Mouse (Mus musculus) MEL (cell line): ENCODE measurements around the gene Gm10271. TPM values are rescaled to one million over a fixed set of nuclear protein-coding genes. Genes with fewer than 3 reads are reported as not detected.

ENCODE experiments used
- DNase-seq: peaks from one replicate; pipeline ENCODE4 v3.0.0; 2011; ENCODE audit warnings: low read depth, low spot score
- H3K27ac ChIP-seq: 2 replicates; pipeline ENCODE4 v1.5.1; 2012; ENCODE audit warnings: low read depth, mild to moderate bottlenecking, control low read depth, low read length, moderate library complexity; ENCODE audit not compliant: control insufficient read depth
- H3K27me3 ChIP-seq, 2 experiments: fragments of 150-350 bp in 1 of 2; sonication (generic) in 1 of 2; 2 replicates each; pipeline ENCODE4 v1.6.1; 2012; ENCODE audit warnings: low read length in 2 of 2, mild to moderate bottlenecking in 2 of 2, improper control_type of control experiment in 1 of 2, moderate library complexity in 1 of 2; ENCODE audit not compliant: insufficient read depth in 2 of 2, control insufficient read depth in 1 of 2
- H3K36me3 ChIP-seq, 2 experiments: 2 replicates each; pipeline ENCODE4 v1.6.1; 2012 to 2014; ENCODE audit warnings: low read length in 2 of 2, improper control_type of control experiment in 1 of 2, inconsistent platforms in 1 of 2, mild to moderate bottlenecking in 1 of 2; ENCODE audit not compliant: insufficient read depth in 2 of 2, control insufficient read depth in 1 of 2
- H3K4me1 ChIP-seq, 2 experiments: fragments of 150-350 bp in 1 of 2; sonication (generic) in 1 of 2; 2 replicates each; pipeline ENCODE4 v1.6.1; 2012; ENCODE audit warnings: low read length in 2 of 2, improper control_type of control experiment in 1 of 2, mild to moderate bottlenecking in 1 of 2; ENCODE audit not compliant: insufficient read depth in 2 of 2, control insufficient read depth in 1 of 2
- H3K4me3 ChIP-seq, 2 experiments: fragments of 150-350 bp in 1 of 2; sonication (generic) in 1 of 2; 2 replicates each; pipeline ENCODE4 v1.5.1; 2012; ENCODE audit warnings: low read depth in 2 of 2, low read length in 2 of 2, mild to moderate bottlenecking in 2 of 2, moderate library complexity in 2 of 2, control low read depth in 1 of 2, improper control_type of control experiment in 1 of 2; ENCODE audit not compliant: control insufficient read depth in 1 of 2, insufficient read depth in 1 of 2
- H3K79me2 ChIP-seq: 2 replicates; pipeline ENCODE4 v1.6.1; 2012; ENCODE audit warnings: mild to moderate bottlenecking, low read length, moderate library complexity; ENCODE audit not compliant: control insufficient read depth, poor library complexity, insufficient read depth
- H3K9ac ChIP-seq: 2 replicates; pipeline ENCODE4 v1.6.1; 2012; ENCODE audit warnings: low read depth, mild to moderate bottlenecking, control low read depth, low read length, moderate library complexity; ENCODE audit not compliant: control insufficient read depth, poor library complexity, severe bottlenecking
- H3K9me3 ChIP-seq: fragments of 150-350 bp; sonication (generic); replicated peaks from 2 replicates; pipeline ENCODE4 v1.6.1; 2012; ENCODE audit warnings: mild to moderate bottlenecking, low read length, improper control_type of control experiment, moderate library complexity; ENCODE audit not compliant: insufficient read depth
- BHLHE40 ChIP-seq: IDR thresholded peaks from 2 replicates; pipeline ENCODE4 v1.6.1; 2012; ENCODE audit warnings: low read depth, mild to moderate bottlenecking, inconsistent platforms, low read length, improper control_type of control experiment, borderline replicate concordance
- CHD1 ChIP-seq: IDR thresholded peaks from 2 replicates; pipeline ENCODE4 v1.6.1; 2012; ENCODE audit warnings: low read depth, mild to moderate bottlenecking, inconsistent platforms, low read length, improper control_type of control experiment
- CTCF ChIP-seq, 3 experiments: IDR thresholded peaks in 2 of 3; conservative IDR thresholded peaks in 1 of 3; 2 replicates each; pipeline ENCODE4 v1.5.1; 2011 to 2012; ENCODE audit warnings: low read length in 3 of 3, low read depth in 2 of 3, mild to moderate bottlenecking in 2 of 3, improper control_type of control experiment in 1 of 3, inconsistent platforms in 1 of 3, mixed read lengths in 1 of 3, moderate library complexity in 1 of 3; ENCODE audit not compliant: control insufficient read depth in 1 of 3, insufficient read depth in 1 of 3, poor library complexity in 1 of 3, severe bottlenecking in 1 of 3
- E2F4 ChIP-seq: IDR thresholded peaks from 2 replicates; pipeline ENCODE4 v1.6.1; 2011; ENCODE audit warnings: low read depth, low read length, improper control_type of control experiment, borderline replicate concordance
- ELF1 ChIP-seq: IDR thresholded peaks from 2 replicates; pipeline ENCODE4 v1.6.1; 2014; ENCODE audit warnings: low read depth, mild to moderate bottlenecking, inconsistent platforms, low read length, improper control_type of control experiment, moderate library complexity
- ETS1 ChIP-seq: IDR thresholded peaks from 2 replicates; pipeline ENCODE4 v1.6.1; 2012; ENCODE audit warnings: low read depth, mild to moderate bottlenecking, inconsistent platforms, low read length, improper control_type of control experiment, moderate library complexity
- HCFC1 ChIP-seq: IDR thresholded peaks from 2 replicates; pipeline ENCODE4 v1.6.1; 2012; ENCODE audit warnings: low read depth, mild to moderate bottlenecking, inconsistent platforms, low read length, improper control_type of control experiment, moderate library complexity
- MAX ChIP-seq: IDR thresholded peaks from 2 replicates; pipeline ENCODE4 v1.6.1; 2011; ENCODE audit warnings: low read length, improper control_type of control experiment
- MAZ ChIP-seq: IDR thresholded peaks from 2 replicates; pipeline ENCODE4 v1.6.1; 2012; ENCODE audit warnings: low read depth, mild to moderate bottlenecking, inconsistent platforms, low read length, improper control_type of control experiment
- MEF2A ChIP-seq: IDR thresholded peaks from 2 replicates; pipeline ENCODE4 v1.6.1; 2014; ENCODE audit warnings: low read depth, mild to moderate bottlenecking, inconsistent platforms, low read length, improper control_type of control experiment; ENCODE audit not compliant: poor library complexity, insufficient replicate concordance, severe bottlenecking; ENCODE audit errors: extremely low read depth
- NELFE ChIP-seq: IDR thresholded peaks from 2 replicates; pipeline ENCODE4 v1.6.1; 2011; ENCODE audit warnings: low read depth, low read length, improper control_type of control experiment
- POLR2A ChIP-seq, 2 experiments: IDR thresholded peaks; 2 replicates each; pipeline ENCODE4 v1.6.1; 2011 to 2012; ENCODE audit warnings: low read length in 2 of 2, mild to moderate bottlenecking in 2 of 2, control low read depth in 1 of 2, improper control_type of control experiment in 1 of 2, low read depth in 1 of 2, moderate library complexity in 1 of 2; ENCODE audit not compliant: control insufficient read depth in 1 of 2, insufficient read depth in 1 of 2, poor library complexity in 1 of 2
- POLR2AphosphoS2 ChIP-seq: IDR thresholded peaks from 2 replicates; pipeline ENCODE4 v1.6.1; 2011; ENCODE audit warnings: low read length, improper control_type of control experiment
- POLR2AphosphoS5 ChIP-seq: IDR thresholded peaks from 2 replicates; pipeline ENCODE4 v1.6.1; 2012; ENCODE audit warnings: low read depth, borderline replicate concordance, mild to moderate bottlenecking, inconsistent platforms, low read length, moderate library complexity, mixed read lengths
- SIN3A ChIP-seq: IDR thresholded peaks from 2 replicates; pipeline ENCODE4 v1.6.1; 2012; ENCODE audit warnings: low read length, improper control_type of control experiment, inconsistent platforms
- TAL1 ChIP-seq: IDR thresholded peaks from 2 replicates; pipeline ENCODE4 v1.6.1; 2012; ENCODE audit warnings: mild to moderate bottlenecking, inconsistent platforms, low read length, moderate library complexity, mixed read lengths
- TCF12 ChIP-seq: IDR thresholded peaks from 2 replicates; pipeline ENCODE4 v1.6.1; 2014; ENCODE audit warnings: low read depth, mild to moderate bottlenecking, inconsistent platforms, low read length, improper control_type of control experiment, moderate library complexity
- ZC3H11A ChIP-seq: IDR thresholded peaks from 2 replicates; pipeline ENCODE4 v1.6.1; 2012; ENCODE audit warnings: low read depth, mild to moderate bottlenecking, inconsistent platforms, low read length, improper control_type of control experiment
- ZNF384 ChIP-seq: IDR thresholded peaks from 2 replicates; pipeline ENCODE4 v1.6.1; 2012; ENCODE audit warnings: low read depth, mild to moderate bottlenecking, inconsistent platforms, low read length, improper control_type of control experiment
- polyA plus RNA-seq, 2 experiments: library from polyadenylated mRNA; stranded (reverse) in 1 of 2; unstranded in 1 of 2; fragments of >175 nt in 1 of 2; fragments of >200 nt in 1 of 2; gene quantifications; 2 replicates each; pipeline versions ENCODE4 v1.2.1 to v1.2.4; 2012; ENCODE audit warnings: low replicate concordance in 2 of 2, low read depth in 1 of 2; ENCODE audit not compliant: insufficient read length in 2 of 2, insufficient read depth in 1 of 2, missing spikeins in 1 of 2
- total RNA-seq: library from RNA; depleted of rRNA; stranded (reverse); fragments of 300-350 nt; gene quantifications from 2 replicates; pipeline ENCODE4 v1.2.3, GENCODE M21; 2012; rRNA removed

Gene Gm10271
- total RNA-seq (not detected in 2 replicates), polyA plus RNA-seq (not detected)

DNA sequence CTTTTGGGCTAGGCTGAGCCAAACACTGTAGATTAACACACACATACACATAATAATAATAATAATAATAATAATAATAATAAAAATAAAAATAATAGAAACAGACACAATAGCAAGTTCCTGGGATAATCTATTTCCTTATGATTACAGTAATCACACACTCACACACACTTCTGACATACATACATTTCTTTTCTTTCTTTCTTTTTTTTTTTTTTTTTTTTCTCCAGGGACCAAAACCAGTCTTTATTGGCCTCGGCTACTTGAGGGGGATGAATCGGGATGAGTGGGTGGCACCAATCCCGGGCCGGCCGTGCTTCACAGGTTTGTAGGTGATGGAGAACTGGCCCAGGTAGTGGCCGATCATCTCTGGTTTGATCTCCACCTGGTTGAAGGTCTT lies at the start of gene Gm10271:
Gene Gm10271, minus strand, starts transcription at position 101 of the 400 bp plus-strand sequence.
- Histone ChIP-seq H3K4me3 (no peak within 1 kb of the TSS), H3K79me2 (no peaks in the 10 kb centered on the region), H3K27ac (no peak within 1 kb of the TSS), H3K9me3 (no peaks in the 10 kb centered on the region), H3K27me3 (peaks cover 0 to 2% of the 10 kb centered on the region in 2 experiments; a peak in 1 of 4 replicates), H3K9ac (no peak within 1 kb of the TSS), H3K4me1 (no peaks in the 10 kb centered on the region), H3K36me3 (no peaks in the 10 kb centered on the region)
- DNase-seq = no peak
- TF ChIP-seq E2F4 (no peak), HCFC1 (no peak), ETS1 (no peak), MAX (no peak), MEF2A (no peak), ZNF384 (no peak), MAZ (no peak), CHD1 (no peak), TAL1 (no peak), POLR2A (IDR thresholded peaks at IDR 0.05; ENCODE audit: control insufficient read depth in 1 of 2, insufficient read depth in 1 of 2, low read depth in 1 of 2, low read length in 2 of 2, poor library complexity in 1 of 2) (no peak), CTCF (IDR thresholded peaks at IDR 0.05 in 2 of 3, conservative IDR thresholded peaks at IDR 0.05 in 1 of 3; ENCODE audit: control insufficient read depth in 1 of 3, insufficient read depth in 1 of 3, low read depth in 2 of 3, low read length in 3 of 3, poor library complexity in 1 of 3, severe bottlenecking in 1 of 3) (no peak), BHLHE40 (no peak)

DNA sequence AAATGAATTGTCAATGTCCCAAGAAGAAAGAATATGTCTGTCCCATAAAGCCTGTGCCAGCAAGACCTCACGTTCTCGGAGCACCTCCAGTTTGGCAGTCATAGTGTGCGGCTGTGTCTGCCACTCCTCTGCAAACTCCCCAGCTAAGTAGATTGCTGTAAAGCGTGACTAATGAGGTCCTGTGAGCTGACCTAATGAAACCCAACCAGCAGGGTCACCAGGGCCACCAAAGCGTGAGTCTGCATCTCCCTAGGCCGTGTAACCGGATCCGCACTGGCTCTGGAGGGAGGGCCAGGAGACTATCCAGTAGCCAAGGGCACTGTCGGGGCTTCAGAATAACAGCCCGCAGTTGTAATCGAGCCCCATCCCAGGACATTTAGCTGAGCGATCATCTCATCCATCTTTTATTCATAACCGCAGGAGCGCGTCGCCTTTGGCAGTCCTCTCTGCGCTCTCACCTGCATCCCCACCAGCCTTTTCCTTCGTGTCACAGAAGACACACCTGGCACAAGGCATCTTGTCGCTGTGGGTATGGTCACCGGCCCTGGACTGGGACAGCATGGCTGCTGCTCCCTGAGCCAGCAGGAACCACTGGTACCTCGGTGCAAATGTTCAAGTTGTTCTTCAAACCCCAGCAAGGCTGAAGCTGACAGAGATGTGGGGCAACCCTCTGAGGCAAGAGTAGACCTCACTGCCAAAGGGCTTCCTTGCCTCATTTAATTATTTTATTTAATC lies 48.8 kb upstream of the Gm10271 start:
- no peaks in the 10 kb centered on the region for H3K27me3 ChIP-seq
- H3K9me3 ChIP-seq = no peaks in the 10 kb centered on the region
- no peak overlapping the region for H3K4me3 ChIP-seq
- TF ChIP-seq TCF12 (no peak), ELF1 (no peak), POLR2A (IDR thresholded peaks at IDR 0.05; ENCODE audit: control insufficient read depth in 1 of 2, insufficient read depth in 1 of 2, low read depth in 1 of 2, low read length in 2 of 2, poor library complexity in 1 of 2) (no peak), POLR2AphosphoS2 (no peak), POLR2AphosphoS5 (no peak), TAL1 (no peak), HCFC1 (no peak), SIN3A (no peak), CTCF (IDR thresholded peaks at IDR 0.05 in 2 of 3, conservative IDR thresholded peaks at IDR 0.05 in 1 of 3; ENCODE audit: control insufficient read depth in 1 of 3, insufficient read depth in 1 of 3, low read depth in 2 of 3, low read length in 3 of 3, poor library complexity in 1 of 3, severe bottlenecking in 1 of 3) (no peak), ZC3H11A (no peak), NELFE (no peak)
- no peaks in the 10 kb centered on the region for H3K79me2 ChIP-seq
- no peak overlapping the region for H3K9ac ChIP-seq
- H3K4me1 ChIP-seq = no peaks in the 10 kb centered on the region
- no peak for DNase-seq
- H3K27ac ChIP-seq = no peak overlapping the region
- no peaks in the 10 kb centered on the region for H3K36me3 ChIP-seq
